Mouse (Mus musculus) left cerebral cortex, postnatal 10 days (tissue): ENCODE results near the gene Fry. TPM values are rescaled to one million over a fixed set of nuclear protein-coding genes. Genes with fewer than 3 reads are reported as not detected.
A peak's percentile ranks its signal among the peaks of the same experiment; 100 is the strongest.

Experiments used
- DNase-seq, 2 experiments: peaks; one replicate each; pipeline ENCODE4 v3.0.0; 2021 to 2022; ENCODE audit warnings: low spot score in 2 of 2, mixed read lengths in 1 of 2; ENCODE audit errors: extremely low spot score in 1 of 2
- intact Hi-C: fragments of 180-260 bp; cut with DNase I; formaldehyde crosslinking; loops from one replicate; pipeline ENCODE4 v1.15.1; 2025
- total RNA-seq, 2 experiments: library from RNA; stranded (reverse); gene quantifications; 2 replicates each; pipeline ENCODE4 v1.2.3; 2021

Fry gene
- total RNA-seq, 2 experiments from 2014 or later: 201 to 205 TPM

- intact Hi-C loops: no loop called here
- DNase-seq: no peak
Measured at GRCm38 (mm10) chr5:150282091-150282490, 163.6 kb downstream of the Fry start.

DNA sequence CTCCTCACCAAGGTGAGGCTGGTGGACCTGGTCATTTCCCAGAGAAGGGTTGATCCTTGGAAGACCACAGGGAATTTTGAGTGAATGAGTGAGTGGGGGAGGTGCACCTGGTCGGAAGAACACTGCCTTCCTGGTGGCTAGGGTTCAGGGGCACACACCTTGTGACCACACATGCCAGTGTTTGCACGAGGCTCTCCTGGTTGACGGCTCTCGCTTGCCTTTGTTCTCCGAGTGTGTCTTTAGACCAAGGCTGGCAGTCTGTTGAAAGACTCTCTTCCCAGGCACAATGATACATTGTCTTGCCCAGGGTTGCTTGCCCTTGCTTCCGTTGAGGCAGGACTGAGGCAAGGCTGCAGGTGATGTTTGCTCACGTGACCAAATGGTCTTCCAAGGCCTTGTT, 169.5 kb downstream of the Fry start:
- DNase-seq: no peak
- intact Hi-C loops: no loop called here

GRCm38 (mm10) chr5:150289611-150290010, 171.2 kb downstream of the Fry start:
- peak in 1 of 2 experiments; percentile 49 for DNase-seq
- intact Hi-C loops: no loop called here

- no peak for DNase-seq
- intact Hi-C loops: no loop called here
Measured at GRCm38 (mm10) chr5:150290494-150291199, 172.2 kb downstream of the Fry start.

DNA sequence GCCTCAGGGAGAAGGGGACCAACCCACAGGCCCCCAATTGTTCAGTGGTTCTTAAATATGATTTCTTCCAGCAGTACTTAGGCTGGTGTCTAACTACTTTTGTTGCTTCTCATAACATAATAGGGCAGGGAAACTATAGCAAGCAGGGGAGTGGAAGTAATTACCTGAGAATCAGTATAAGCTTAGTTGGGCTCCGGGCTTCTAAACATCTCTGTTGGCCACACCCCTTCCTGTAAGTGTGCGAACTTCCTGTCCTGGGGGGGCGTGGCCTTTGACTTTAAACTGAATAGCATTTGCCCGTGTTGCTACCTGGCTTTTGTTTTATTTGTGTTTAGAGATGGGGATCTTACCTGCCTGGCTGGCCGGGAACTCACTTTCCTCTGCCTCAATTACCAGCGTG, 172.8 kb downstream of the Fry start:
- DNase-seq: no peak
- intact Hi-C loops: no loop called here

GRCm38 (mm10) chr5:150292186-150292585, 173.7 kb downstream of the Fry start:
- no peak for DNase-seq
- intact Hi-C loops: no loop called here

- no peak for DNase-seq
- intact Hi-C loops: no loop called here
Measured at GRCm38 (mm10) chr5:150294306-150294705, 175.9 kb downstream of the Fry start.

DNA sequence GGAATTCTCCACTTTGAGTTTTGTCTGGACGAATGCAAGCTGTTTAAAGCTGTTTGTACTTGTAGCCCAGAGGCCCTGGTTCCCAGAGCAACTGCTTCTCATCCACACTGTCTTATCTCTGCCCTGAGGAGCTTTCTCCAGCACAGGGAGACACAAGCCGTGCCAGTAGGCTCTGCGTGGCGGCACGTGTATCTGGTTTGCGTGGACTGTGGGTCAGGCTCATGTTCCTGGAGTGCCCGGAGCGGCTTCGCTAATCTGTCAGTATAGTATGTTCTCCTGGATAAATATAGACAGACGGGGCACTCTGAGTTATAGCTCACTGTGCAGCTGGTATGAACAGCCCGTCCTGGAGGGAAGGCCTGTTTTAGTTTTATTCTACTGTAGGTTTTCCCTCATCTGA, 176.7 kb downstream of the Fry start:
- intact Hi-C loops: no loop called here
- peak in 1 of 2 experiments; percentile 34 for DNase-seq

DNA sequence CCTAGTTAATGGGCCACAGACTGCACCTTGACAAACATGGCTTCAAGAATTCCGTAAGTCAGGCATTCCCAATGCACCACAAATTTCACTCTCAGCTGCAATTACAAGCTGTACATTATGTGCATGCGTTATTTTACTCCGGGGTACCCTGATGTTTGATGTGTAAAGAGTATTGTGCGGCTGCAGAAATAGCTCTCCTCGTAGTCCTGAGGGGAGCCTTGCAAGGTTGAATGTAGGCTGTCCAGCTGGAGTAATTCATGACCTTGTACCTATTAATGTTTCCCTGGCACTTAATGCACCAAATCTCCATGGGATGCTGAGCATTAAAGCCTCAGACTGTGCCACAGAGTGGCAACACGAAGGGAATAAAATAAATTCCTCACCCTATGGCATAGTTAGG, 180.5 kb downstream of the Fry start:
- no peak for DNase-seq

GRCm38 (mm10) chr5:150302123-150302522, 183.7 kb downstream of the Fry start:
- DNase-seq: no peak
- intact Hi-C loops: no loop called here

More for the DNA sequence above, 180.5 kb downstream of the Fry start:
- intact Hi-C loops: no loop called here

- intact Hi-C loops: no loop called here
- no peak for DNase-seq
Measured at GRCm38 (mm10) chr5:150302996-150303395, 184.6 kb downstream of the Fry start.

- DNase-seq: no peak
- intact Hi-C loops: no loop called here
Measured at GRCm38 (mm10) chr5:150306497-150306896, 188.1 kb downstream of the Fry start.

DNA sequence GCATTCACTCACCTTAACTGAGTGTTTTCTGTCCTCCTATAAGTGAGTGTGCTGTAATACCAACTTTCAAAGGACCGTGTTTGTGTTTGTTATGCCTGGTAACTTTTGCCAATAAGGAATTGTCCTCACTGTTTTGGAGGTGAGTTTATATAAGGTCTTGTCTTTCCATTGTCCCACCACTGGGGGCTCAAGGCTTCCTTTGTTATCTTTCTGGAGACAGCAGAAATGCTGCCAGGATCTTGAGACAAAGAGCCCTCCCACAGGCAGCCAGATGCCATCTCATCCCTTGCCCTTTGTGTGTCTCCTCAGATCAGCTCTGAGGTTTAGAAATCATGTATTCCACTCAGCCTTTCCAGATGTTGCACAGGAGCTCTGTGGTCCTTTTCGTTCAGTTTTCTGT, 194.8 kb downstream of the Fry start:
- no peak for DNase-seq
- intact Hi-C loops: no loop called here

DNA sequence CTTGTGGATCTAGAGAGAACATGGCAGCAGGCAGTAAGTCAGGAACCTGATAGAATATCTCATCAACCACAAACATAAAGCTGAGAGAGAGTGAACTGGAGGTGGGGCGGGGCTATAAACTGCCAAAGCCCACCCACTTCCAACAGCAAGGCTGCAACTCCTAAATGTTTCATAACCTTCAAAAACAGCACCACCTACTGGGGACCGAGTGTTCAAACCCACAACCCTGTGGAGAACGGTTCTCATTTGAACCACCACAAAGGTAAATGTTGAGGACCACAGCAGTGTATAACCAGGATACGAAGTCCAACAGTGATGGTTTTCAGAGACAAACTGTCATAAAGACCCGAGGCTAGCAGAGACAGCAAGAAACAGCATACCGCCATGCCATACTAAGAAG, 196.1 kb downstream of the Fry start:
- DNase-seq: no peak
- intact Hi-C loops: no loop called here

- DNase-seq: no peak
- intact Hi-C loops: no loop called here
Measured at GRCm38 (mm10) chr5:150325411-150325810, 207.0 kb downstream of the Fry start.

- no peak for DNase-seq
- intact Hi-C loops: no loop called here
Measured at GRCm38 (mm10) chr5:150328686-150329085, 210.2 kb downstream of the Fry start.

- no peak for DNase-seq
- intact Hi-C loops: no loop called here
Measured at GRCm38 (mm10) chr5:150331821-150332220, 213.4 kb downstream of the Fry start.

DNA sequence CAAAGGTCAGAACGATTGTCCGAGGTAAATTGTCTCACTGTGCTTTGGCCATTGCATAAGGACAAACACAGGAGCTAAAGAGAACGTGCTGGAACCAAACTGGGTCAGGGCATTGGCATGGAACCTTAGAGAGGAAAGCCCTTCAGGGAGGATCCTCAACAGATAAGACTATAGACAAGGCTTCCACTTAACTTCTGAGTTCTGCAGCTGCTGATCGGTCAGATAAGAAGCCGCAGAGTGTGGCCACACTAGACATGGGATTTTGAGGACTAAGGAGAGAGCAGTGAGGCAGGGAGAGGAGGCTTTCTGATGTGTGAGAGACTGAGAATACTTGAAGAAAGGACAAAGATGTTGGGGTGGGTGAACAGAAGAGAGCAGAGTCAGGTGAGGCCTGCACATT, 214.4 kb downstream of the Fry start:
- no peak for DNase-seq
- intact Hi-C loops: no loop called here

DNA sequence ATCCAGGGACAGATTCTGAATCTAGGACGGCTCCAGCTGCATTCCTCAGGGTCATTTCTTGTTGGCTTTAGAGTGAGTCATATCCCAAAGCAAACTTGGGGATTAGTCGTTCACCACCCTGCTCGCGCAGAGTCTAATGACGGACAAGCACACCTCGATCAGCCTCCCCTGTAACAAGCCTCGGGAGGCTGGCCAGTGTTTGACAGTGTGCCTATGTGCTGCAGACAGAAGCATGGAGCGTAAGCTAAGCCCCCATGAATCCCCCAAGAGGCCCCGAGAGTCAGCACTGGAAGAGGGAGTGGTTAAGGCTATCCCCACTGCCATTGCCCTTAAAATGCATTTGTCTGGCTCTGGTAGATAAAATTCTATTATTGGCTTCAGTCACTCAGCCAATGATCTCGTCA, 214.9 kb downstream of the Fry start:
- no peak for DNase-seq
- intact Hi-C loops: no loop called here

DNA sequence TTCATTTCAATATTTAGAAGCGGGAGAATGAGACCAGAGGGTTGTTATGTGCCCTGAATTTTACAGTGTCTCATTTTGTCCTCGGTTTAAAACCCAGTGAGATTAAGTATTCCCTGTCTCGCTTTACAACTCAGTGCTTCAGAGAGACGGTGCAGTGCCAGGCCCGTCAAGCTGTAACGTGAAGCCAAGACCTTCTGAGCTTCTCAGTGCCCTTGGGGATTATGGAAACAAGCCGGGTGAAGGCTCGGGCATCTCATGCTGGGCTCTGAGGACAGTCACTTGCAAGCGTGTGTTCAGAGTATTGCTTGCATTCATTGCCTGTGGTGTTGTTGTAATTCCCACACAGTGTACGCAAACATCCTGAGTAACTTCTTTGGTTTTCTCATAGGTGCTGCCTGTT, 218.0 kb downstream of the Fry start:
- intact Hi-C loops: no loop called here
- no peak for DNase-seq

DNA sequence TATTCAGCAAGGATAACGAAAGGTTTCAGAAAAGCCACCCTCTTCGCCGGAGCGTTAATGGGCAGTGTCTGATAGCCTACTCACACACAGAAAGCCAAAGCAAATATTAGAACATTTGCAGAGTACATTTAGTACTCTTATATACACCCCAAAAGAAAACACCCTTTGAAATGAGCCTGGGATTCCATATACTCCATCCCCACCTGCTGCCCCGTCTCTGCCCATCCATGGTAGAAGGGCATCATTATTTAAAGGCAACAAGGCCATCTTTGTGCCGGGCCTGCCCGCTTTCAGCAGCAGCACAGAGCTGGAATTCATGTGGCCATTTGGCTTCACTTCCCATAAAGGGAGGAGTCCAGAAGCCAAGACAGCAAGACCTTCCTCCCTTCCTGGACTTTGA, 219.3 kb downstream of the Fry start:
- intact Hi-C loops: no loop called here
- peak; percentile 26 to 34 for DNase-seq
